Mouse (Mus musculus) forebrain, embryonic 16.5 days (tissue): ENCODE measurements at regions not wholly inside any gene's neighbourhood (a gene's known extent, or its start where the extent isn't known, plus 50 kb on each side); places are given as distances from the start of the nearest gene placed in this dataset.

Source experiments
- ATAC-seq: fragments of 200-750 bp; cut with Nextera tagmentation; 2 replicates; pipeline ENCODE4 v1.8.0; 2017; ENCODE audit warnings: mild to moderate bottlenecking, moderate library complexity
- H3K27ac ChIP-seq: fragments of 300-500 bp; sonication (generic); 2 replicates; pipeline ENCODE4 v1.5.1; 2014; ENCODE audit warnings: low read length, control low read depth
- H3K27me3 ChIP-seq: fragments of 300-500 bp; sonication (generic); replicated peaks from 2 replicates; pipeline ENCODE4 v1.6.1; 2014; ENCODE audit warnings: low read length; ENCODE audit not compliant: control insufficient read depth, insufficient read depth
- H3K36me3 ChIP-seq: fragments of 300-500 bp; sonication (generic); 2 replicates; pipeline ENCODE4 v1.6.1; 2014; ENCODE audit not compliant: control insufficient read depth, insufficient read depth
- H3K4me1 ChIP-seq: fragments of 300-500 bp; sonication (generic); replicated peaks from 2 replicates; pipeline ENCODE4 v1.6.1; 2014; ENCODE audit warnings: low read length; ENCODE audit not compliant: control insufficient read depth, insufficient read depth
- H3K4me2 ChIP-seq: fragments of 300-500 bp; sonication (generic); 2 replicates; pipeline ENCODE4 v1.6.1; 2014; ENCODE audit warnings: mild to moderate bottlenecking, low read length, control low read depth
- H3K4me3 ChIP-seq: fragments of 300-500 bp; sonication (generic); replicated peaks from 2 replicates; pipeline ENCODE4 v1.5.1; 2014; ENCODE audit warnings: mild to moderate bottlenecking, low read length, control low read depth
- H3K9ac ChIP-seq: fragments of 300-500 bp; sonication (generic); replicated peaks from 2 replicates; pipeline ENCODE4 v1.6.1; 2014; ENCODE audit warnings: low read depth, low read length, control low read depth
- H3K9me3 ChIP-seq: fragments of 300-500 bp; sonication (generic); 2 replicates; pipeline ENCODE4 v1.6.1; 2016; ENCODE audit warnings: low read length; ENCODE audit not compliant: control insufficient read depth
- WGBS: fragments of 180-500 bp; shearing (Covaris S2); extraction: QIAGEN DNeasy Blood & Tissue Kit; methylation state at CpG from one replicate; pipeline ENCODE4 v1.1.7; 2014; 5-methylcytosine and 5-hydroxymethylcytosine counted together

- Histone ChIP-seq H3K27me3 (no peaks in the 10 kb centered on the region), H3K9me3 (no peaks in the 10 kb centered on the region), H3K36me3 (no peaks in the 10 kb centered on the region), H3K4me1 (no peaks in the 10 kb centered on the region), H3K27ac (no peak overlapping the region), H3K4me2 (no peak overlapping the region), H3K4me3 (no peak overlapping the region), H3K9ac (no peak overlapping the region)
- ATAC-seq = no peak
Observed at GRCm38 (mm10) chr17:88910144-88910543, 118.4 kb upstream of the Lhcgr start.

GRCm38 (mm10) chr17:88901742-88902141 lies 110.0 kb upstream of the Lhcgr start:
- ATAC-seq = no peak

GRCm38 (mm10) chr17:88900904-88901303 lies 109.1 kb upstream of the Lhcgr start:
- Histone ChIP-seq H3K27ac (no peak overlapping the region), H3K9ac (no peak overlapping the region), H3K27me3 (no peaks in the 10 kb centered on the region), H3K4me2 (no peak overlapping the region), H3K9me3 (no peaks in the 10 kb centered on the region), H3K36me3 (no peaks in the 10 kb centered on the region), H3K4me1 (no peaks in the 10 kb centered on the region), H3K4me3 (no peak overlapping the region)
- 90% methylated on average over 2 of the region's 2 CpGs for WGBS
- no peak for ATAC-seq

More at GRCm38 (mm10) chr17:88901742-88902141, 110.0 kb upstream of the Lhcgr start:
- H3K9me3 ChIP-seq = no peaks in the 10 kb centered on the region
- H3K36me3 ChIP-seq = no peaks in the 10 kb centered on the region
- H3K27me3 ChIP-seq = no peaks in the 10 kb centered on the region
- H3K4me1 ChIP-seq = no peaks in the 10 kb centered on the region
- H3K9ac ChIP-seq = no peak overlapping the region
- H3K4me3 ChIP-seq = no peak overlapping the region
- no peak overlapping the region for H3K4me2 ChIP-seq
- no peak overlapping the region for H3K27ac ChIP-seq
- WGBS = 68% methylated on average over 1 of the region's 1 CpGs

GRCm38 (mm10) chr17:88898705-88899668 lies 107.2 kb upstream of the Lhcgr start:
- no peaks in the 10 kb centered on the region for H3K9me3 ChIP-seq
- no peak overlapping the region for H3K27ac ChIP-seq
- H3K36me3 ChIP-seq = no peaks in the 10 kb centered on the region
- 76% methylated on average over 11 of the region's 11 CpGs for WGBS
- no peaks in the 10 kb centered on the region for H3K27me3 ChIP-seq
- H3K4me1 ChIP-seq = no peaks in the 10 kb centered on the region
- no peak overlapping the region for H3K9ac ChIP-seq
- no peak for ATAC-seq
- no peak overlapping the region for H3K4me2 ChIP-seq
- H3K4me3 ChIP-seq = no peak overlapping the region

- H3K4me2 ChIP-seq = no peak overlapping the region
- no peak overlapping the region for H3K9ac ChIP-seq
- no peak overlapping the region for H3K27ac ChIP-seq
- no peaks in the 10 kb centered on the region for H3K4me1 ChIP-seq
- H3K4me3 ChIP-seq = no peak overlapping the region
- no peaks in the 10 kb centered on the region for H3K36me3 ChIP-seq
- ATAC-seq = no peak
- no peaks in the 10 kb centered on the region for H3K9me3 ChIP-seq
- no peaks in the 10 kb centered on the region for H3K27me3 ChIP-seq
Observed at GRCm38 (mm10) chr17:88893451-88893850, 101.7 kb upstream of the Lhcgr start.

- no peaks in the 10 kb centered on the region for H3K9me3 ChIP-seq
- H3K4me2 ChIP-seq = no peak overlapping the region
- WGBS = 91% methylated on average over 3 of the region's 3 CpGs
- no peaks in the 10 kb centered on the region for H3K36me3 ChIP-seq
- no peak overlapping the region for H3K27ac ChIP-seq
- H3K27me3 ChIP-seq = no peaks in the 10 kb centered on the region
- no peak overlapping the region for H3K4me3 ChIP-seq
- no peaks in the 10 kb centered on the region for H3K4me1 ChIP-seq
- no peak for ATAC-seq
- no peak overlapping the region for H3K9ac ChIP-seq
Observed at GRCm38 (mm10) chr17:88885526-88885925, 93.7 kb upstream of the Lhcgr start.

GRCm38 (mm10) chr17:88879736-88880135 lies 87.9 kb upstream of the Lhcgr start:
- Histone ChIP-seq H3K9me3 (no peaks in the 10 kb centered on the region), H3K27me3 (no peaks in the 10 kb centered on the region), H3K27ac (no peak overlapping the region), H3K4me1 (no peaks in the 10 kb centered on the region), H3K9ac (no peak overlapping the region), H3K4me2 (no peak overlapping the region), H3K36me3 (no peaks in the 10 kb centered on the region), H3K4me3 (no peak overlapping the region)
- ATAC-seq = no peak
- whole genome bisulfite sequencing = 82% methylated on average over 1 of the region's 1 CpGs

GRCm38 (mm10) chr17:88870342-88870985 lies 78.7 kb upstream of the Lhcgr start:
- Histone ChIP-seq H3K4me1 (no peaks in the 10 kb centered on the region), H3K9ac (no peak overlapping the region), H3K27me3 (no peaks in the 10 kb centered on the region), H3K9me3 (no peaks in the 10 kb centered on the region), H3K36me3 (no peaks in the 10 kb centered on the region), H3K4me2 (no peak overlapping the region), H3K4me3 (no peak overlapping the region), H3K27ac (no peak overlapping the region)
- ATAC-seq = no peak
- 44% methylated on average over 4 of the region's 4 CpGs for WGBS

GRCm38 (mm10) chr17:88864631-88865030 lies 72.8 kb upstream of the Lhcgr start:
- Histone ChIP-seq H3K9me3 (no peaks in the 10 kb centered on the region), H3K27ac (no peak overlapping the region)

More at GRCm38 (mm10) chr17:88864631-88865030, 72.8 kb upstream of the Lhcgr start:
- WGBS = 90% methylated on average over 7 of the region's 7 CpGs
- Histone ChIP-seq H3K9ac (no peak overlapping the region), H3K4me3 (no peak overlapping the region), H3K4me2 (no peak overlapping the region), H3K27me3 (no peaks in the 10 kb centered on the region), H3K36me3 (no peaks in the 10 kb centered on the region), H3K4me1 (no peaks in the 10 kb centered on the region)
- no peak for ATAC-seq
